Mouse (Mus musculus) hindbrain, embryonic 16.5 days (tissue): ENCODE data around the gene Faf2. TPM values are rescaled to one million over a fixed set of nuclear protein-coding genes. Genes with fewer than 3 reads are reported as not detected.

Experiments used
- ATAC-seq: fragments of 200-750 bp; cut with Nextera tagmentation; 2 replicates; pipeline ENCODE4 v1.8.0; 2017; ENCODE audit warnings: moderate TSS enrichment, moderate library complexity
- H3K27ac ChIP-seq: fragments of 300-500 bp; sonication (generic); 2 replicates; pipeline ENCODE4 v1.5.1; 2014; ENCODE audit warnings: low read depth, mild to moderate bottlenecking, control low read depth, low read length, moderate library complexity
- H3K27me3 ChIP-seq: fragments of 300-500 bp; sonication (generic); replicated peaks from 2 replicates; pipeline ENCODE4 v1.6.1; 2014; ENCODE audit warnings: low read length; ENCODE audit not compliant: control insufficient read depth, insufficient read depth
- H3K36me3 ChIP-seq: fragments of 300-500 bp; sonication (generic); 2 replicates; pipeline ENCODE4 v1.6.1; 2014; ENCODE audit warnings: mild to moderate bottlenecking, low read length, moderate library complexity, mixed read lengths; ENCODE audit not compliant: control insufficient read depth, insufficient read depth
- H3K4me1 ChIP-seq: fragments of 300-500 bp; sonication (generic); 2 replicates; pipeline ENCODE4 v1.6.1; 2014; ENCODE audit warnings: low read depth, low read length; ENCODE audit not compliant: control insufficient read depth, insufficient read depth
- H3K4me2 ChIP-seq: fragments of 300-500 bp; sonication (generic); 2 replicates; pipeline ENCODE4 v1.6.1; 2014; ENCODE audit warnings: mild to moderate bottlenecking, low read length, control low read depth, moderate library complexity
- H3K4me3 ChIP-seq: fragments of 300-500 bp; sonication (generic); 2 replicates; pipeline ENCODE4 v1.5.1; 2014; ENCODE audit warnings: mild to moderate bottlenecking, low read length, control low read depth, moderate library complexity
- H3K9ac ChIP-seq: fragments of 300-500 bp; sonication (generic); 2 replicates; pipeline ENCODE4 v1.6.1; 2014; ENCODE audit warnings: low read depth, mild to moderate bottlenecking, control low read depth, low read length, moderate library complexity
- H3K9me3 ChIP-seq: fragments of 300-500 bp; sonication (generic); 2 replicates; pipeline ENCODE4 v1.6.1; 2014; ENCODE audit warnings: mild to moderate bottlenecking, low read length, moderate library complexity; ENCODE audit not compliant: control insufficient read depth
- WGBS: fragments of 180-500 bp; shearing (Covaris S2); extraction: QIAGEN DNeasy Blood & Tissue Kit; methylation state at CpG from one replicate; pipeline ENCODE4 v1.1.7; 2014; 5-methylcytosine and 5-hydroxymethylcytosine counted together
- polyA plus RNA-seq: library from polyadenylated mRNA; unstranded; fragments of >200 nt; fragmentation: Nextera tagmentation; extraction: Ambion mirVana; gene quantifications from 2 replicates; pipeline ENCODE4 v1.2.1, GENCODE M21; 2015

Gene Faf2
- polyA plus RNA-seq, 1 experiment from 2014 or later, result 61.9 TPM

DNA sequence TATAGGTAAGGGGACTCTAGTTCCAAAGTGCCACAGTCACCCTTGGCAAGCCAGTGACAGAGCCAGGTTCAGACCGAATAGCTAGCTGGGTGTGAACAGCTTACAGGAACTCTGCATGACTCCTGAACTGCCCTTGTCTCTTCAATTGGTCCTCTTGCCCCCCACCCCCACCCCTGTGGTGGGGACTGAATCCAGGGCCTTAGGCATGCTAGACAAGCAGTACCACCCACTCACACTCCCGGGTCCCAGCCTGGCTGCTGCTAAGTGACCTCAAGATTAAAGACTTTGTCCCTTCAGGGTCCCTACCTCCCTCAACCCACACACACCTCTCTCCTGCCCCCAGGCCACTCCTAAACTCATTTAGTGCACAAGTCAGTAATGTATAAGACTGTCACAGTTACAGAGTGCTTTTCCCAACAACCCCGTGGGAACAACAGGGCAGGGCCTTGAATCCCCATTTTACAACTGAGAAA lies 18.9 kb upstream of the Faf2 start:
- H3K4me2 ChIP-seq, result no peak overlapping the region
- no peaks in the 10 kb centered on the region for H3K27me3 ChIP-seq
- no peak overlapping the region for H3K9ac ChIP-seq
- H3K9me3 ChIP-seq, result no peaks in the 10 kb centered on the region
- H3K4me3 ChIP-seq, result no peak overlapping the region
- H3K4me1 ChIP-seq, result no peaks in the 10 kb centered on the region
- no peak for ATAC-seq
- H3K27ac ChIP-seq, result no peak overlapping the region
- peaks cover 17% of the 10 kb centered on the region for H3K36me3 ChIP-seq
- WGBS, result 63% methylated on average over 3 of the region's 3 CpGs

DNA sequence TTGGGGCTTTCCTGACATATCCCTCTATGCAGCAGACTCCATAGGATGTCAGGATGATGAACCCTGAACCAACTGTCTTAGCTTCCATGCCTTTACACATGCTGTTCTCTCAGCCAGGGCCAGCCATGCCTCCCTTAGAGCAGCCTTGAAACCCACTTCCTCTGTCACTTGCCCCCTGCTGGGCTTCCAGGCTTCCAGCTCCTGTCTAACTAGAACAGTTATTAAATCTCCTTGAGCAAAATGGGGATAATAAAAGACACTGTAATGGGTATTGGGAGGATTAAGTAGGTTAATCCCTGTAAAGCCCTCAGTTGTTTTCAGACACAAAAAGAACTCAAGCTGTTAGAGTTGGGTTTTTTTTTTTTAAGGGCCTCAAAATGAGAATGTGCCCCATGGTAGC lies 18.1 kb upstream of the Faf2 start:
- H3K27me3 ChIP-seq, result no peaks in the 10 kb centered on the region
- H3K36me3 ChIP-seq, result peaks cover 10% of the 10 kb centered on the region
- H3K27ac ChIP-seq, result no peak overlapping the region
- no peak for ATAC-seq
- H3K9me3 ChIP-seq, result no peaks in the 10 kb centered on the region
- no peak overlapping the region for H3K4me2 ChIP-seq
- no peak overlapping the region for H3K4me3 ChIP-seq
- H3K4me1 ChIP-seq, result peaks cover 6% of the 10 kb centered on the region
- no peak overlapping the region for H3K9ac ChIP-seq

DNA sequence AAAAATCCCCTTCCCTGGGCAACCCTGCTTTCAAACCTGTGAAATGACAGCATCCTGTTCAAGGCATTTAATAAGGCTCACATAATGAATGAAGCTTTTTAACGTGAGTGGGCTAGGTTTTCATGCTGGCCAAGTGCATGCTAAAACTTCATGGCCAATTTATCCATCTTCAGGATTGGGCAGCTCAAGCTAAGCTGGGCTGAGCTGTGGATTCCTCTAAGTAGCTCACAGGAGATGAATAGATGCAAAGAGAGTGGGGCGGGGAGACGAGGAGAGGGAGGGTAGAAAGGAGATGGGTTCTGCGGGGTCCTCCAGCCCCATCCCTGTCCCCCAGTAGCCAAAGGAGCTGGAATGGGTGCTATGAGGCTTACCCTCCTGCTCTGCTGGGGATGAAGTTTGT lies 17.4 kb upstream of the Faf2 start:
- Histone ChIP-seq H3K4me3 (no peak overlapping the region), H3K4me2 (no peak overlapping the region), H3K27ac (no peak overlapping the region), H3K9me3 (no peaks in the 10 kb centered on the region), H3K9ac (no peak overlapping the region), H3K4me1 (peaks cover 13% of the 10 kb centered on the region), H3K36me3 (peaks cover 7% of the 10 kb centered on the region), H3K27me3 (no peaks in the 10 kb centered on the region)
- ATAC-seq, result no peak
- WGBS, result 53% methylated on average over 4 of the region's 4 CpGs

- WGBS, result 77% methylated on average over 5 of the region's 5 CpGs
- H3K27me3 ChIP-seq, result no peaks in the 10 kb centered on the region
- no peak overlapping the region for H3K9ac ChIP-seq
- H3K4me3 ChIP-seq, result no peak overlapping the region
- peaks cover 7% of the 10 kb centered on the region for H3K36me3 ChIP-seq
- no peak for ATAC-seq
- no peak overlapping the region for H3K27ac ChIP-seq
- H3K9me3 ChIP-seq, result no peaks in the 10 kb centered on the region
- no peak overlapping the region for H3K4me2 ChIP-seq
- peaks cover 23% of the 10 kb centered on the region for H3K4me1 ChIP-seq
Measured at GRCm38 (mm10) chr13:54605426-54605825, 16.2 kb upstream of the Faf2 start.

- Histone ChIP-seq H3K4me1 (peaks cover 27% of the 10 kb centered on the region), H3K36me3 (peaks cover 7% of the 10 kb centered on the region), H3K4me3 (no peak overlapping the region), H3K27ac (no peak overlapping the region), H3K4me2 (no peak overlapping the region), H3K9me3 (no peaks in the 10 kb centered on the region), H3K27me3 (no peaks in the 10 kb centered on the region), H3K9ac (no peak overlapping the region)
- ATAC-seq, result no peak
- WGBS, result 71% methylated on average over 5 of the region's 5 CpGs
Measured at GRCm38 (mm10) chr13:54607204-54607603, 14.4 kb upstream of the Faf2 start.

- WGBS, result 63% methylated on average over 3 of the region's 3 CpGs
- H3K27ac ChIP-seq, result no peak overlapping the region
- H3K36me3 ChIP-seq, result peaks cover 7% of the 10 kb centered on the region
- H3K4me2 ChIP-seq, result peak overlapping the region; percentile 91
- no peaks in the 10 kb centered on the region for H3K9me3 ChIP-seq
- no peak for ATAC-seq
- H3K4me1 ChIP-seq, result peaks cover 27% of the 10 kb centered on the region
- no peak overlapping the region for H3K9ac ChIP-seq
- no peak overlapping the region for H3K4me3 ChIP-seq
- H3K27me3 ChIP-seq, result no peaks in the 10 kb centered on the region
Measured at GRCm38 (mm10) chr13:54608002-54608401, 13.6 kb upstream of the Faf2 start.

DNA sequence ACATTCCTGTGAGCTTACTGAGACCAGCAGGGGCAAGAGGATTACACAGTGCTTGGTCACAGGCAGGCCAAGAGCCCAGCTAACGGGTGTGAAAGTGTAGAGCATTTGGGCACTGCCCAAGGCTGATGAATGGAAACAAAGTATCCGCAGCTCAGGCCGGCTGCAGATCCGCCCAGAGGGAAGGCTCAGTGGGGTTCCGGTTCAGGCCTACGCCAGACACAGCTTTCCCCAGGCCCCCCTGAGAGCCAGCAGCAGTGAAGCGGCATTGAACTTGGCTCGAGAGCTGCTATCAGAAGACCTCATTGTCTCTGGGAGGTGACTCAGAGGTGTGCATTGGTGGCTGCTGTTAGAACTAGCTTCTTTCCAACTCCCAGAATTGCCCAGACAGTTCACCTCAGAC lies 12.9 kb upstream of the Faf2 start:
- Histone ChIP-seq H3K4me2 (peak overlapping the region; percentile 91), H3K36me3 (peaks cover 7% of the 10 kb centered on the region), H3K4me3 (peak overlapping the region; percentile 29), H3K9ac (peak overlapping the region; percentile 47), H3K9me3 (no peaks in the 10 kb centered on the region), H3K4me1 (peaks cover 27% of the 10 kb centered on the region), H3K27me3 (no peaks in the 10 kb centered on the region), H3K27ac (peak overlapping the region; percentile 18; the same call in 1 of the 2 replicates)
- ATAC-seq, result peak; percentile 46; the same call in 1 of the 2 replicates
- 13% methylated on average over 8 of the region's 8 CpGs for WGBS

DNA sequence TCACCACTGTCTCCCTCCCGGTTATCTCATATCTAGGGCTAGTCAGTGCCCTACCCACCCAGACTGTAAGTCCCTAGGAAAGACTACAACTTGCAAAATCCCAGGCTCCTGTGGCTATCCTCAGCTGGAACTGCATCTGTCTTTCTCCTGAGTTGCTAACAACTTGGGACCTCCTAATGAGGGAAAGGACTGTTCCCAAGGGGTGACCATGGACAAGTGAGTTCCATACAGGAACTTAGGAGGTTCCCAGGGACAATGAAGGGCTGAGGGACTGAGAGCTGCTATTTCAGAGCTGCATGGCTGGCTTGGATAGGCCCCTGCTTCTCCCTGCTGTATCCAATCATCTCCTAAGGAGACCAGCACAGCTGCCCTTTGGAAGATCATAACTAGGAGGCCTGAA lies 12.3 kb upstream of the Faf2 start:
- Histone ChIP-seq H3K9ac (peak overlapping the region; percentile 47), H3K4me3 (peak overlapping the region; percentile 29), H3K9me3 (no peaks in the 10 kb centered on the region), H3K4me1 (peaks cover 27% of the 10 kb centered on the region), H3K36me3 (peaks cover 7% of the 10 kb centered on the region), H3K27ac (no peak overlapping the region), H3K27me3 (no peaks in the 10 kb centered on the region), H3K4me2 (peak overlapping the region; percentile 91)
- WGBS, result 22% methylated on average over 1 of the region's 1 CpGs
- ATAC-seq, result no peak

DNA sequence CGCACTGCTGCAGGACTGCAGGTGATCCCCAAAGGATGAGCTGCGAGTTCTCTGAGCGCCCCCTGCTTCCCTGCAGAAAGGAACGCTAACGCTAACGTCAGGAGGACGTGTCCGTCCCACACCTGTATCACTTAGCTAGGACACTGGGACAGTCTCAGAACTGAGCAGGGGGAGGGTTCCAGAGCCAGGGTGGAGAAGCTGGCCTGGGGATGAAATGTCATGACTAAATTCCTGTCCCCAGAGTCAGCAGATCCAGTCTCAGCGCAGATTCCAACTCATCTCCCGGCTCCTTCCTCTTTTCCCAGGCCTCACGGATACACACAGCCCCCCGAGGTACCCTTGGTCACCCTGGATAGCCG lies 11.0 kb upstream of the Faf2 start:
- 5% methylated on average over 13 of the region's 13 CpGs for WGBS
- H3K36me3 ChIP-seq, result peaks cover 4% of the 10 kb centered on the region; the same call in 1 of the 2 replicates
- peak; percentile 50 for ATAC-seq
- H3K9ac ChIP-seq, result peak overlapping the region; percentile 95
- H3K27me3 ChIP-seq, result no peaks in the 10 kb centered on the region
- H3K27ac ChIP-seq, result peak overlapping the region; percentile 84
- H3K9me3 ChIP-seq, result no peaks in the 10 kb centered on the region
- peak overlapping the region; percentile 91 for H3K4me2 ChIP-seq
- peak overlapping the region; percentile 90 for H3K4me3 ChIP-seq
- peaks cover 27% of the 10 kb centered on the region for H3K4me1 ChIP-seq
